Mouse (Mus musculus): ENCODE measurements around the gene Gm28539.

GRCm38 (mm10) chr16:18786652-18787051 lies 49.7 kb upstream of the Gm28539 start:
- TF ChIP-seq POLR2A (IDR thresholded peaks at IDR 0.05; ENCODE audit: borderline replicate concordance, extremely low read depth, low read depth, low read length) (no peak), CTCF (IDR thresholded peaks at IDR 0.05; ENCODE audit: insufficient read depth, low read length) (no peak)

All from lung, adult 2 months (tissue).